Mouse (Mus musculus) embryo, embryonic 11.5 days (tissue): Measurements from ENCODE around the gene Myo3b.
A peak's percentile ranks its signal among the peaks of the same experiment; 100 is the strongest.

ENCODE experiments used
- DNase-seq: peaks from one replicate; pipeline ENCODE4 v3.0.0-alpha.2; 2012; ENCODE audit warnings: low read depth, low spot score

Gene Myo3b

DNA sequence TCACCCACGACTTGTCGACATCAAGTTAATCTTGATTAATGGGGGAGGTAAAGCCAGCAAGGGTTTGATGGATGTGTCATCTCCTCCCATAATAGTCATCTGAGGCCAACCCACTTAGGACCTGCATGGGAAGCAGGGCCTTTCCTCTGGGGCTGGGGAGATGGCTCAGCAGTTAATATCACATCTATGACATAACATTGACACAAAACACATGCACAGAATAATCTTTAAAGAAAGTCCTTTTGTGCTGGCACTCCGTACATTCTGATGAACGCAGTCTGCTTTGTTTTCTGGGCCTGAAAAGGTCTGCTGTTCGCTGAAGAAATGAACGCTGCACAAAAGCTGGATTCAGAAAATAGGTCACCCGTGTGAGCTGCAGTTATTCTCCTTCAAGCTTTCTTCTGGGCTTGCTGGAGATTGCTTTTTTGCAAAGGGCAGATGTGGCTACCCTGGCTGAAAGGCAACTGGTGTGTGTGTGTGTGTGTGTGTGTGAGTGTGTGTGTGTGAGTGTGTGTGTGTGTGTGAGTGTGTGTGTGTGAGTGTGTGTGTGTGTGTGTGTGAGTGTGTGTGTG, 26.9 kb downstream of the Myo3b start:
- no peak for DNase-seq

DNA sequence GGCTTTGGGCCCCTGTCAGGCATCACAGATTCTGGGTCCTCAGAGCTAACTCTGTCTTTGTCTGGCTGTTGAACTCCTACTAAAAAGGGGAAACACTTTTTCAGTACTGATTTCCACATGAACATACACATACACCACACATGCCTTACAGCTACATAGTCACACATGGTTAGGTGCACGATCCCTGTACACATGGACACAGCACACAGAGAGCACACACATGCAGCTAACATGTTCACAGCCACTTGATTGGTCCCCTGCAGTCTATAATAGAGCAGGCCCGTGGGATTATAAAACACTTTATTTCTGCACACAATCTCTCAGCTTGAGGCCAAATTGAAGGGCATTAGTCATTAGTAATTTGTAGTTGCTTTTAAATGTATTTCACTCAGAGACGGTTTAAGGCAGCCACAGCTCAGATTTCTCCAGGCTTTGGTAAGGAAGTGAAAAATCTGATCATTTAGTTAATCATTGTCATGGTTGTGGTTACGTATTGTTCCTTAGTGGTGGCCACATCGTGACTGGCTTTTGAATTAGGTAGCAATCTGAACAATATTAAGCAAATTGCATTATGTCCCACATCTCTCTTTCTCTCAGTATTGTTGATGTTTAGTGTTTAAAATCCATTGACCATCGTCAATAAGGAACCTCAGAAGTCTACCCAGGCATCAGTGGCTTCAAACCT, 27.6 kb downstream of the Myo3b start:
- no peak for DNase-seq

DNA sequence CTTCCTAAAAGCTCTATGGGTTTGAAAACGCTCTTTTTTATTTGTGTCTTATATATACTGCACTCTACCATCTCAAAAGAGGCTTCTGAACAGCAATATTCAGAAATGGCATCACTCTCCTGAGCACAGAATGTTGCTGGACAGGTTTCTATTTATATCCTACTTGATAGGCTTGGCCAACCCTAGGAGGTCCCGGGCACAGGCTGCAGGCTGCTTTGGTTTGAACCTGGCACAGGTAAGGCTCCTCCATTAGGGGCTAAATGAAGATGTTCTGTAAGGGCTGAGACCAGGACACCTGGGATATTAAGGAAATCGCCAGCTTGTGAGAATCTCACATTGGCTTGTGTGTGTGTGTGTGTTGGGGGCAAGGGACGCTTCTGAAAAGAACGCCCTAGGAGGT, 30.9 kb downstream of the Myo3b start:
- no peak for DNase-seq

DNA sequence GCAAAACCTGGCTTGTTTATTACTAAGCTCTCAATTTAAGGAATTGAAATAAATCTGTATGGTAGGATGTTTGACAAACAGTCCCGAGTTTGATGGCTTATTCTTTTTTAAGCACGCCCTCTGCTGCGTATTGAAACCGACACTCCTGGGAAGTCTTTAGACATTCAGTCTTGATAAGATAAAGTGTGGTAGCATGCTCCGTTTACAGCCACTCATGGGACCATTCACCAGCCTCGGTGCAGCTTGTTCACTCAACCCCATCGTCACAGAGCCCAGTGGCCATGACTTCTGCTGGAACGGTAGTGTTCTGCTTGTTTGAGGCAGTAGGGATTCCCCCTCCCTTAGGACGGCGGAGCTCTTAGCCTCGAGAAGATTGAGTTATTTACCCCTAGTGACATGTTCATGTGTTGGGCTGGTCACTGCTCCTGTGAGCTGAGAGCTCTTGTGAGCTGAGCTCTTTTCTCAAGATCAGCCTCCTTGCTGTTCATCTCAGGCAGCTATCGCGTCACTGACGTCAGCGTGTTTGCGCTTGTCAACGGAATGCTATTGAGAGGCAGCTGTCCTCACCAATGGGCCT, 44.6 kb downstream of the Myo3b start:
- DNase-seq: no peak

DNA sequence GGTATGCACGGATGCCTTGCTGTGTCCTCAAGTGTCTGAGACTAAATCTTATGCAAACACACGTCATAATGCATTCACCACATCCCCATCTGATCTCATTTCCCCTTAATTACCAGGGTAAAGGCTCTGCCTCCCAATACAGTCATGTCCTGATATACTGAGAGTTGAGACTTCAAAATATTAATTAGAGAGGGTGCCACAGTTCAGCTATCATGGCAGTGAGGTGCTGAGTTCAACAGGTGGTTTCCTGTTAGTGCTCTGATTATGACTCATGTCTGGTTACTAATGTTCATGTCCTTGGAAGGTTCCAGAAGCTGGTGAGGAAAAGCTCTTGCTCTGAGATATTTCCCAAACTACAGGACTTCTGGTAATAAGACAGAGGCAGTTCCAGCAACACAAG, 52.3 kb downstream of the Myo3b start:
- no peak for DNase-seq

DNA sequence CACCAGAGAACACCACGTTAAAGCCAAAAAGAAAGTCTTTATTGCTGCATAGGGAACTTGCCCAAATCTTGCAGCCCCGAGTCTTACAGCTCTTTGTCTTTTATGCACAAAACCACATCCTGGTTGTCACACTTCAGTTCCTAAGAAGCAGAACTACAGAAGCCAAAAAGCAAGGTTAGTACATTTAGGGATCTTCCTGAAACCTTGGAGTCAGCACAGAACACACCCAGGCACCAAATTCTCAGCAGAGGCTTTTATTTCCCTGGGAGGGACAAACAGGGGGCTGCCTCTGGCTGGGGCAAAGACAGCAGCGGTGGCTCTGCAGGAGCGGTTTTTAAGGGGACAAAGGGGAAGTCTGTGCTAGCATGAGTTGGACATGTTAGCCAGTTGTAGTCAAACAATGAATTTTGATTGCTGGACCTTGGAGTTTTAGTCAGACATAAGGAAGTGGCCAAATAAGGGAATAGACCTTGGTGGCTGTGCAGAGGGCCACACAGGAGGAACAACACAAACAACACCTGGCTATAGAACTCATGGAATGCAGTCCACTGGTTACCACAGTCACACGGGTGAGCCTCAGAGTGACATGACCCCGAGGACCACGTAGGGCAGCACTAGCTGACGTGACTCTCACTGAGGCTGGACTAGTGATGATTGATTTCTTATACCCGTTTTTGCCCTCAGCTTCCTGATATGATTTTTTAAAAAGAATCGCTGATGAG, 53.0 kb downstream of the Myo3b start:
- DNase-seq: no peak

DNA sequence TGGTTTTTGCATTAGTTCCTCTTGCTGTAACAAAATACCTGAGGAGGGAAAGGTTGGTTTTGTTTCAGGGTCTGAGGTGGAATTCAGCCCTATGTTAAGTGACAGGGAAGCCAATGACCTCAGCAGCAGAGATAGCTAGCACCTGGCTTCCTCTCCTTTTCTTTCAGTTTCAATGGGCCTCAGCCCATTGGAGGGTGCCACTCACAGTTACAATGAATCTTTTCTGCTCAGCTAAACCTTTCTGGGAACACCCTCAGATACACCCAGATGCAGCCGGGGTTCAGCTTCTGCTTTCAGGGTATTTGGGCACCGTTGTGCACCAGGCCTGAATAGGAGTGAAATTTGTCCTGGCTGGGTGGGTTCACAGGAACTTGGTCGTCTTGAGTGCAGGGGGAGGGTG, 53.7 kb downstream of the Myo3b start:
- DNase-seq: no peak

DNA sequence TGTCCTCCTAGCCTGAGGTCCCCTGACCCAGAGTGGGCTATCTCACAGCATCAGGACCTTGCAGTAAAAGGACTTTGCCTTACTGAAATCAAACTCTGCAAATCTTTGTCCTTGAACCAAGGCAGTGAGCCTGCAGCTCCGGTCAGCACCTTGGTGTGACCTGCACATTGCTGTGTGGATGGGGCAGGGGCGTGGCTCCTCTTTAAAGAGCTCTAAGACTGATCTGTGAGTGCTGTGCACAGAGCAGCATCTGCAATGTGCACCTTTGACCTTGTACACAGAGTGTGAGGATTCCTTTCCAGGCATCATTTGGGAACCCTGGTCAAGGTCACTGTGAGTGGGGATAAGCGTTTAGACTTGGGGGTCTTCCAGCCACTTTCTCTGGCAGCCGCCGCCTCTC, 55.5 kb downstream of the Myo3b start:
- no peak for DNase-seq

DNA sequence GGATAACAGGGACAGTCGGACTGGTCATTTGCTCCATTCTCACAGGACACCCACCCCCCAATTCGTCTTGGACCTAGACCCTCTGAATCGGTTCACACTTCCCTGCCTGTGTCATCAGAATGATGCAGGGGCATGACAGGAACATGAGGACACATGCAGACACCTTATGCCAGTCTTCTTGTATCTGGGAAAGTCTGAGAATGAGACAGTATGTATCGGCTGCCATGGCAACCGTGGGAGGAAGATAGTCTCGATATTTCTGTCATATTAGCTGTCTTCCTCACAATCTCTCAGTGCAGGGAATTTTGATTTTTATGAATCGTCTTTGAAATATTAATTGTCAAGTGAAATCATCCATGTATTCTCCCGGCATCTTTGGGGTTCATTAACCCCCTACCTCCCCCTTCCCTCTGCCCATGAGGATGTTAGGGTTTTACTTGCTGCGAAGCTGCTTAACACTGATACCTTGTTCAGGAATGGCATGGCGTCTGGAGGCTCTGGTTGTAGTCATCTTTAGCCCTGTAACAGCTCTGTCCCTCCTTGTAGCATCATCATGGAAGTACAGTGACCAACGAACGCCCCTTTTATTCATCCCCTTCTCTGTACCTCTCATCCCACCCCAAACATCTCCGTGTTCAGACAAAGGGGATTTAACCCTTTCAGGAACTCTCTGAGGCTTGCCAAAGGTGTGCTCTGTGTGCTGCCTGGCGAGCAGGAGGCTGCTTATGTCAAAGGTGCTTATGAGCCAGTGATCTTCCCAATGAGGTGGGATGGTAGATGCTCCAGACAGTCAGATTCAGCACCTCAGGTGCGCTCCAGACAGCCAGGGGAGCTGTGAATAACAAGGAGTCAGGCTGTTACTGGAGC, 58.5 kb downstream of the Myo3b start:
- DNase-seq: no peak

DNA sequence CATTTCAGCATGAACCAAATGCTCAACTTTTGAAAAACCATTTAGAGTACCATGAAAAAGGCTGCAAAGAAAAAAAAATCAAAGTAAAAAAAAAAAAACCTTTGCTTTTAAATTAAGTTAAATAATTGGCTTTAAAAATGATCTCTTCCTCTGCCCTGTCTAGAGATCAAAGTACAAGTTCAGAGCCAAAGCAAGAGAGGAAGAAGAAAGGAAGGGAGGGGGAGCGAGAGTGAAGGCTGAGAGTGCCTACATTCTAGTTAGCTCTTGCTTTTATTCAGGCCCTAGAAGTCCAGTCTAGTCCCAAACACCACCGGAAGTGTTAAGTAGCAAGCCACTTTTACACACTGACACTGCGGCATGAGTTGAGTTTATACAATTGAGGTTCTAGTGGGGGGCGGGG, 60.5 kb downstream of the Myo3b start:
- no peak for DNase-seq

DNA sequence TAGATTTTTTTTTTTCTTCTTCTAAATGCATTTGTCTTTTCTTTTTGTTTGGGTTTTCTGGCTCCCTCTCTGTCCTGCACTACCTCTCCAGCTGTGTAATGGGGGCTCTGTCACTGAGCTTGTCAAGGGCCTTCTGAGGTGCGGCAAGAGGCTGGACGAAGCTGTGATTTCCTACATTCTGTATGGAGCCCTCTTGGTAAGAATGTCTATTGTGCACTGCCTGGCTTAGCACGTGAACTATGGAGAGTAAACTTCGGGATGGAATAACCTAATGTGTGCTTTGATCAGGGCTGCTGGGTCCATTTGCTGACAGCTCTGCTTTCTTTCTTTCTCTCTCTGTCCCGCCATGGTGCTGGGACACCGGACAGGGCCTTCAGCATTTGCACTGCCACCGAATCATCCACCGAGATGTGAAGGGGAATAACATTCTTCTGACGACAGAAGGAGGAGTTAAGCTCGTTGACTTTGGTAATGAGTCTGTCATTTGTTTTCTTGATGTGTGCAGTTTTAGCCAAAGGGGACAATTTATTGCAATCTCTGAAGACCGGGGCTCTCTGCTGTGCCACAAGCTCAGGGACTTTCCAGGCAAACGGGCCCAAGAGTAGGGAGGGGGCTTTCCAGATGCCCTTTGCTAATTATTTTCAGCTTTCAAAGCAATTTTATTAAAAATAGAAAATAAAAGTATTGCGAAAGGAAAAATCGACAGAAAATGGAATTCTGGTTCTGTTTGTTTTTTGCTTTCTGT, 66.5 kb downstream of the Myo3b start:
- no peak for DNase-seq

DNA sequence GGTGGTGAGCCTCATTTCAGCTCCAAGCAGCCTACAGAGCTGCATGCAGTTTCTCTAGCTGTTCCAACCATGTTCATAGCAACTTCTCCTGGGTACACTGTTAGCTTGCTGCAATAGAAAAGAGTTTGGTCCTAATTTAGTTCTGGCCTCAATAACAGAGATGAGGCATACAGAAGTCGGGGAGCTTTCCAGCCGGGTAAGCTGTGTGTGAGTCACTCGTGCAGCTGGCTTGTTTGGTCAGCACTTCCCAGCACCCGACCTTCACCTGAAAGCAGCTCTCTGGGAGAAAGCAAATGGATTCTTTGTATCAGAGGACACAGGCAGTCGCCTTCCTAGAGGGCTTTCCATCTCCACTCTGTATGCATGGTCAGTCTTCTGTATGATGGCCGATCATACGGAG, 70.1 kb downstream of the Myo3b start:
- DNase-seq: no peak

DNA sequence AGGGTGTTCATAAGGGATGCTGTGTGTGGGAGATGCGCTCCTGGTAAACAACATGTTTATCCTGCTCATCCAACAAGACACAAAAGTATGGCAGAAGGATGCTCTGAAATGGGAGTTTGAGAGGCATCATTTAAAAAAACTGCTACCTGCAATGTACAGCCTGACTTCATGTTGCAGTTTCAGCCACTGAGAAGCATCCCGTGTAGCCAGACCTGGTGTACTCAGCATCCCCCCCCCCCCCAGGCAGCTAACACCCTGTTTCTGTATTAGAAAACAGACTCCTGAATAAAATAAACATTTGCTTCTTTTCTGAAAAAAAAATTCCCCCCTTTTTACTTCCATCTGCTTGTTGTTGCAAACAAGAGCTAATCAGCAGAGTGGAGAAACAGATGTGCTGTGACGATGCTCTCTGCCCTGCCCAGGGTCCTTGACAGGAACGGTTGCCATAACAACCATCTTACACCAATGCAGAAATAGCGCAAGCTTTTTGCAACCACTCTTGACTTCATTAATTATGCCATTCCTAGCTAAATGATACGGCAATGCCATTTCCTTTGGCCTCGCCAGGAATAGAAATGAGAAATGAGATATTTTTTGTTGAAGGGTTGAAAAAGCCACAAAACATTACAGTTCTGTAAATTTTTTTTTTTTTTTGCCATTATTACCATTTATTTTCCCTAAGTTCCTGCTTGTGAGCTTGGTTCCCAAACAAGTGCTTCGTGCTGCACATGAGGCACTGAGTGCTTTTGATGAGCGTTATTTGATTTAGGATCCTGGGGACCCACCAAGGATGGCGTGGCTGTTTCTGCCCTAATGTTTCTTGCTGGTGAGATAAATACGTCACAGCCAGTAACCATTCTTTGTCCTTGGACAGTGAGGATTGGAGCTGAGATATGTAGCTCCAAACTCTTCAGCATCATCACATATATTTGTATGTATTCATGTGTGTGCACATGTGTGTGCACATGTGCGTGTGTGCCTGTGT, 75.2 kb downstream of the Myo3b start:
- no peak for DNase-seq

DNA sequence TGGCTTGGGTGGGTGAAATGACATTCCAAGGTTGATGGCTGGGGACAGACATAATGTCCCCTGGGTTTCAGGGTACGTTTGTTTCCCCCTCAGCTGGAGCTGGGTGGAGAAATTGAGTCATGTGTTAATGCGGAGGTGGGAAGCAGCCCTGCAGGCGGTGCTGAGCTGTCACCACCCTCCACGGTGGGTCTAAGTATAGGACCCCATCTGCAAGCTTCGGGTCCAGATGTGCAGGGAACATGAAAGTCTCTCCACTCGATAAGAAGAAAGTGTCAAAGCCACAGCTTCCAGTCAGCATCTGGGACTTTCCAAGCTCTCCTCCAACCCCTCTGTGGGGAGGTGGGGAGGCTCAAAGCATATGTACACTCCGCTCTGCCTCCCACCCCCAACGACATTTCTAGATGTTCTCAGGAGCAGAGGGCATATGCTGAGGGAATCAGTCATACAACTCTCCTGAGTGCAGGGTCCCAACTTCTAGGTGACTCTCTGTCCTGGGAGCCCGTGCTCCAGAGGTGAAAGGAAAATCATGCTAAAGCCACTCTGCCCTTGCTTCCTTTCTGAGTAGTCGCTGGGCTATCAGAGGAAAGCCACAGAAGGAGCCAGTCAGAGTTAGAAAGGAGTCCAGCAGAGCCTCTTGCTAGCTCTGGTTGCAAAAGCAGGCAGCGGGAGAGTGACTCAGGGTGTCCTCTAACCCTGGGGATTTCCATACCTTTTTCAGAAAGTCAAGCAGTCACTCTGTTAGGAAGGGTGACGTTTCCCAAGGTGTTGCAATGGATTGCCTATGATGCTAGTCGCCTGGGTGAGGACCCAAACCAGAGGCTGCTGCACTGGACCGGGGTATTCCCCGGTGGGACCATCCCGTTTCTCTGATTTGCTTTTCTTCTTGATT, 79.7 kb downstream of the Myo3b start:
- no peak for DNase-seq

DNA sequence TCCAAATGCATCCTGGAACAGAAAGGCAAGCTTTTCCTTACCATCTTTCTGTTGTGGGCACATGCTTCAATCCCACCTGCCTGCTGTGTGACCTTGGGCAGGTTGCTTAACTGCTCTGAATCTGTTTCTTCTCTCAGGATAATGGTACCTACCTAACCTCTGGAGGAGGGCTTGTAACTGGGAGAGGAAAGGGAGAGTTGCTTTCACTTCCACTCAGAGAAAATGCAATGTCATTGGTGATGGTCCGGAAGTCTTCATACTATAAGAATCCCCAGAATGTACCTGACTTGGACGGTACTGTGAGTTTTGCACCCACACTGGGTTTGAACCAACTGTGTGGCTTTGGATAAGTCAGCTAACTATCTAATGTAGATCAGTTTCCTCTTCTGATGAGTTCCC, 80.3 kb downstream of the Myo3b start:
- DNase-seq: no peak

DNA sequence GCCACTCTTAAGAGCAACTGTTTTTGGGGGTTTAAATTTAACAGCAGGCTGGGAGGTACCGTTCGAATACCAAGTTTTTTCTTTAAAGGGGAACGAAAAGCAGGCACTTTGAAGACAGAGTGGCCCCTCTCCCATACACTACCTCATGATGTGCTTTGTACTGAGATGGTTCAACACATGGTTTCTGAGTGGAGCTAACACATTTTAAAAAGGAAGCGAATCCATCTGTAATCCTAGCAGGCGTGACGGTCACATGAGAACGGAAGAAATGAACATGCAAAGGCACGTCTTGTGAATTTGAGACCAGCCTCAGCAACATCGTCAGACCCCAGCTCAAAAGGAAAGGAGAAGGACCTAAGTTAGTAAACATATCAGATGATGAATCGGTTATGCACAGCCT, 87.4 kb downstream of the Myo3b start:
- DNase-seq: no peak

DNA sequence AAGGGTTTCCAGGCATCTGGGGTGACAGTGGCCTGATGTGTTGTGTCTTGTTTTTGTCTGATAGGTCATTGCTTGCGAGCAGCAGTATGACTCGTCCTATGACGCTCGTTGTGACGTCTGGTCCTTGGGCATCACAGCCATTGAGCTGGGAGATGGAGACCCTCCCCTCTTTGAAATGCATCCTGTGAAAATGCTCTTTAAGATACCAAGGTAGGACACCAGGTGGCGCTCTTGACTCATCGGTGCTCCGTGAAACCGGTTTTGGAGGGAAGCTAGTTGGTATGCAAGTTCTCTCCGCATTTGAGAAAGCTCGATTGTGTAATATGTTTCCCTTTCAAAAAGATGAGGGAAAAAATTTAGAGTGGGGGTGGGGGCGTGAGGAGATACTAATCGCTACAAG, 87.9 kb downstream of the Myo3b start:
- DNase-seq: peak; percentile 80

DNA sequence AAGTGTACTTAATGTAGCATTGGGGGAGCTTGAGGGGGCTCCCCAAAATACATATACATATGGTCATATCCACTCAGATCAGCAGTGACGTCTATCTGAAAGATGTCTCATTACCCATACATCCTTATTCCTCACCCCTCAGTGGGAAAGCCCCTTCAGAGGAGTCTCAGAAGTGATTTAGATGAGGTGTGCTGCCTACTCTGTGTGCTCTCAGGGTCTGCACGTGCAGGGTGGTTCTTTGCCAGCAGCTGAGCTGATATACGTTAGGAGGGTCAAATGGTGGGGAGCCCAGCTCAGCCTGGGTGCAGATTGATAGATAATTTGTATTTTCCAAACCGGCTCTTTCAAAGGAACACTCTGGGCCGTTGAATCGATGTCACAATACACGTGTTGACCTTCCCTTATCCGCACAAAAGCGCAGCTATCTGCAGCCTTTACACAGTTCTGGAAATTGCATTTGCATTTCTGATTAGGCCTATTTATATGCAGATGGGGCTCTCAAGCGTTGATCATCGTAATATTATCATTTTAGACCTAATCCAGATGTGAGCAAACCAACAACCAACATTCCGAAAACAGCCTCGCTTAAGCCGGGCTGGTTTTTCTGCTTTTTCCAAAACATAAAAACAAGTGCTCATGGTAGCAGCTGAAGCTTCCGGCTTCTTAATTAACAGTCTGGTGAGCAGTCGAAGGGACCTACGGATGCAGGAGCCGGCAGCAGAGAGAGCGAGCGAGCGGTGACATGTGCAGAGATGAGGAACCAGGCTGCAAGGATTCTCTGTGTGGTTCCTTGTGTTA, 88.6 kb downstream of the Myo3b start:
- no peak for DNase-seq
